Mouse (Mus musculus): ENCODE results near the gene Ube2q1. TPM values are rescaled to one million over a fixed set of nuclear protein-coding genes. Genes with fewer than 3 reads are reported as not detected.

Ube2q1 gene
- polyA plus RNA-seq, 1 experiment, result 35.2 TPM

DNA sequence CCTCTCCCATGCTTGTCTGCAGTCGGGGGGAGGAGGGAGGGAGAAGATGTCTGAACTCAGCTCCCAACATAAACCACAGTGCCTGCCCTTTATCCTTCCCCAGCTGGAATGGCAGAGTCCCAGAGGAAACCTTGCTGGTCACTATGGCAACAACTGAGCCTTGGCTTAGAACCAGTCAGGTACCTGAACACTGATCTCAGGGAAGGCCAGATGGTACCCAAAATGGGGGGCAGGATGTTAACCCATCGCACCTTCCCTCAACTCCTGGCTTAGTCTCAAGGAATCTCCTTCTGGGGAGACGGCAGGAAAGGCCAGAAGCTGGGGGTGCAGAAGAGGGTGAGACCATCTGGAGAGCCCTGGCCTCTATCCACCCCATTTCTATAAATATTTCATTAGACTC, 13.6 kb upstream of the Ube2q1 start:
- TF ChIP-seq GATA1 (IDR thresholded peaks at IDR 0.05; ENCODE audit: borderline replicate concordance, low read length) (no peak), FLI1 (IDR thresholded peaks at IDR 0.05; ENCODE audit: low read length) (no peak)
- no peak overlapping the region for H3K4me3 ChIP-seq (replicated peaks)
- H3K27me3 ChIP-seq (replicated peaks), result peaks cover 80% of the 10 kb centered on the region
- peaks cover 10% of the 10 kb centered on the region for H3K4me1 ChIP-seq
- H3K9me3 ChIP-seq, result no peaks in the 10 kb centered on the region
- H3K36me3 ChIP-seq (replicated peaks; ENCODE audit: low read length), result no peaks in the 10 kb centered on the region

- peak within 1 kb of the TSS; percentile 51 for H3K4me3 ChIP-seq (replicated peaks)
- TF ChIP-seq GATA1 (IDR thresholded peaks at IDR 0.05; ENCODE audit: borderline replicate concordance, low read length) (no peak), FLI1 (IDR thresholded peaks at IDR 0.05; ENCODE audit: low read length) (no peak)
- H3K4me1 ChIP-seq, result peaks cover 10% of the 10 kb centered on the region
- H3K27me3 ChIP-seq (replicated peaks), result peaks cover 68% of the 10 kb centered on the region
- H3K36me3 ChIP-seq (replicated peaks; ENCODE audit: low read length), result peaks cover 4% of the 10 kb centered on the region
- H3K9me3 ChIP-seq, result no peaks in the 10 kb centered on the region
Observed at GRCm38 (mm10) chr3:89764119-89764724, 9.2 kb upstream of the Ube2q1 start, which contains the start of gene Chrnb2. TSS of gene Chrnb2 (minus strand) at chr3:89764632.

DNA sequence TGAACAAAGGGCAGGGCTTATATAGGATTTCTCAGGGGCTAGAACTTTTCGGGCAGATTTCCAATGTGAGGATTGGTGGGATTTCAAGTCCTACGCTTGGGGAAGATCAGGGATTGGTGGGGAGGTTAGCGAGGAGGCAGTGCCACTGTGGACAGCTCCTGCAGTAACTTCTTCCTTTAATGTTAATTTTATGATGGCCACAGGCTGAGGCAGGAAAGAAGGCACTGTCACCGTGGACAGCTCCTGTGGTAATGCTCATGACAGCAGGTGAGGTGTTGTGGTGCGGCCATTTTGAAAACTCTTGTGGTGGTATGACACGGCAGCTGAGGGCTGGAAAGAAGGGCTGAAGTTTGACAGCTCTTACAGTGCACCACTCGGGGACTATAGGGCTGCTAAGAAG, 3.8 kb upstream of the Ube2q1 start:
- peaks cover 35% of the 10 kb centered on the region for H3K4me1 ChIP-seq
- no peak overlapping the region for H3K4me3 ChIP-seq (replicated peaks)
- TF ChIP-seq GATA1 (IDR thresholded peaks at IDR 0.05; ENCODE audit: borderline replicate concordance, low read length), result no peak
- no peak for TF ChIP-seq FLI1 (IDR thresholded peaks at IDR 0.05; ENCODE audit: low read length)
- H3K9me3 ChIP-seq, result no peaks in the 10 kb centered on the region
- H3K36me3 ChIP-seq (replicated peaks; ENCODE audit: low read length), result peaks cover 21% of the 10 kb centered on the region
- H3K27me3 ChIP-seq (replicated peaks), result peaks cover 18% of the 10 kb centered on the region

DNA sequence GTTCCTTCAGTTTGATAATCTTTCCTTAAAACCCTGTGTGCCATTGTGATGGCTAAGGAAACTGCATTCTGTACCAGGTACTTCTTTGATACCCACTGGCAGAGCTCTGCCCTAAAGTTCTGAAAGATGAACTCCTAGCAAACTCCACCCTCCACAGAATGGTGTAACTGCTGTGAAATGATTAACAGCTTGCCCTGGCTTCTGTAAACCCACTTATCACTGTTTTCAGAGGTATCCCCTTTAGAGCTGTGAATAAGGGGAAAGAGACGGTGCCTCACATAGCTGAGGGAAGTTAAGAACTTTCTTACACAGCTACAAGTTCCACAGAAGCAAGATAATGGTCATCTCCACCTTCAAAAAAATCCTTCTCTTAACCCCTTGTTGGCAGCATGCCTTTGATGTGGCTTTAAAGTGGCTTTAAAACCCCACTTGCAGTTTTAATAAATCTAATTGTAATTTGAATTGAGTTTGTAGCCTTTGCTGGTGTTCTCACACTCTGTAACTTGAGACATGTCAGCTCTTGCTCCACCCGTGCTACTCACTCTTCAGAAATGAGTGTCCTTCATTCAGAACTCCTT, 2.9 kb upstream of the Ube2q1 start:
- Histone ChIP-seq H3K27me3 (replicated peaks) (peaks cover 9% of the 10 kb centered on the region), H3K36me3 (replicated peaks; ENCODE audit: low read length) (peaks cover 29% of the 10 kb centered on the region), H3K4me1 (peaks cover 43% of the 10 kb centered on the region), H3K4me3 (replicated peaks) (no peak overlapping the region), H3K9me3 (no peaks in the 10 kb centered on the region)
- TF ChIP-seq FLI1 (IDR thresholded peaks at IDR 0.05; ENCODE audit: low read length) (no peak), GATA1 (IDR thresholded peaks at IDR 0.05; ENCODE audit: borderline replicate concordance, low read length) (no peak)

DNA sequence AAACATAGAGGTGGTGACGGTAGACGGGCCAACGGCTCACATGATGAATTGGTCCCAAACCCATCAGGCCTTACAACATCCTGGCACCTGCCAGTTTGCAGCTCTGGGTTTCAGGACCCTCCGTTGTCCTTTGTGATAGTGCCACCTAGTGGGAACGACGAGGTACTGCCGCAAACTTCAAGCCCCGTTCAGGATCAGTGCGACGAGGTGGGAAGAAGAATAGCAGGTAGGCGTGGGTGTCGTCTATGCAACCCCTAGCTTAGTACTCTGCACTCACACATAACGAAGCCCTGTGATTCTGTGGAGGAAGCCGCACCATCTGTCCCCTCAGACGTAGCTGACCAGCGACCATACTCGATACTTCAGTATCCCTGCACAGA, 838 bp upstream of the Ube2q1 start:
- H3K27me3 ChIP-seq (replicated peaks), result no peaks in the 10 kb centered on the region
- no peaks in the 10 kb centered on the region for H3K9me3 ChIP-seq
- H3K4me3 ChIP-seq (replicated peaks), result peak overlapping the region; percentile 98
- TF ChIP-seq GATA1 (IDR thresholded peaks at IDR 0.05; ENCODE audit: borderline replicate concordance, low read length) (no peak), FLI1 (IDR thresholded peaks at IDR 0.05; ENCODE audit: low read length) (no peak)
- H3K4me1 ChIP-seq, result peaks cover 60% of the 10 kb centered on the region
- H3K36me3 ChIP-seq (replicated peaks; ENCODE audit: low read length), result peaks cover 50% of the 10 kb centered on the region

- H3K4me1 ChIP-seq, result peaks cover 60% of the 10 kb centered on the region
- no peaks in the 10 kb centered on the region for H3K9me3 ChIP-seq
- H3K4me3 ChIP-seq (replicated peaks), result peak overlapping the region; percentile 98
- peaks cover 62% of the 10 kb centered on the region for H3K36me3 ChIP-seq (replicated peaks; ENCODE audit: low read length)
- no peaks in the 10 kb centered on the region for H3K27me3 ChIP-seq (replicated peaks)
- no peak for TF ChIP-seq FLI1 (IDR thresholded peaks at IDR 0.05; ENCODE audit: low read length)
- no peak for TF ChIP-seq GATA1 (IDR thresholded peaks at IDR 0.05; ENCODE audit: borderline replicate concordance, low read length)
Observed at GRCm38 (mm10) chr3:89773740-89774211, 360 bp downstream of the Ube2q1 start.

- Histone ChIP-seq H3K27me3 (replicated peaks) (no peaks in the 10 kb centered on the region), H3K9me3 (no peaks in the 10 kb centered on the region), H3K4me3 (replicated peaks) (peak overlapping the region; percentile 98), H3K36me3 (replicated peaks; ENCODE audit: low read length) (peaks cover 62% of the 10 kb centered on the region), H3K4me1 (peaks cover 60% of the 10 kb centered on the region)
- TF ChIP-seq FLI1 (IDR thresholded peaks at IDR 0.05; ENCODE audit: low read length) (no peak), GATA1 (IDR thresholded peaks at IDR 0.05; ENCODE audit: borderline replicate concordance, low read length) (no peak)
Observed at GRCm38 (mm10) chr3:89774236-89774960, 982 bp downstream of the Ube2q1 start.

DNA sequence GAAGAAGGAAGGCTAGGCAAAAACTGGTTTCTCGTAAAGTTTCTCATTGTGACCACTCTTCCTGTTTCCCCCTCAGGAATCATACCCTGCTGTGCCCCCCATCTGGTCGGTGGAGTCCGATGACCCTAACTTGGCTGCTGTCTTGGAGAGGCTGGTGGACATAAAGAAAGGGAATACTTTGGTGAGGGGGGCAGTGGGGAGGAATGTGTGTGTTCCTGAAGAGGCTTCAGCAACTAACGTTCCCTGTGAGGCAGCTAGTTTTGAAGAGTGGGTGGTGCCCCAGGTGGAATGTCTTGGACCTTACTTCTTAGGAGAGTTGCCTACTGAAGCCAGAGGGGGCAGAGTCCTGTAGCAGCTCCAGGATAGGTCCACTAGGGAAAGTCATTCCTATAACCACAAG, 2.6 kb downstream of the Ube2q1 start:
- H3K9me3 ChIP-seq, result no peaks in the 10 kb centered on the region
- H3K36me3 ChIP-seq (replicated peaks; ENCODE audit: low read length), result peaks cover 69% of the 10 kb centered on the region
- H3K27me3 ChIP-seq (replicated peaks), result no peaks in the 10 kb centered on the region
- peaks cover 52% of the 10 kb centered on the region for H3K4me1 ChIP-seq
- TF ChIP-seq FLI1 (IDR thresholded peaks at IDR 0.05; ENCODE audit: low read length) (no peak), GATA1 (IDR thresholded peaks at IDR 0.05; ENCODE audit: borderline replicate concordance, low read length) (no peak)
- no peak overlapping the region for H3K4me3 ChIP-seq (replicated peaks)

GRCm38 (mm10) chr3:89780102-89780501, 6.7 kb downstream of the Ube2q1 start:
- peaks cover 28% of the 10 kb centered on the region for H3K4me1 ChIP-seq
- no peaks in the 10 kb centered on the region for H3K9me3 ChIP-seq
- H3K27me3 ChIP-seq (replicated peaks), result no peaks in the 10 kb centered on the region
- H3K36me3 ChIP-seq (replicated peaks; ENCODE audit: low read length), result peaks cover 90% of the 10 kb centered on the region
- TF ChIP-seq GATA1 (IDR thresholded peaks at IDR 0.05; ENCODE audit: borderline replicate concordance, low read length) (no peak), FLI1 (IDR thresholded peaks at IDR 0.05; ENCODE audit: low read length) (no peak)
- no peak overlapping the region for H3K4me3 ChIP-seq (replicated peaks)

DNA sequence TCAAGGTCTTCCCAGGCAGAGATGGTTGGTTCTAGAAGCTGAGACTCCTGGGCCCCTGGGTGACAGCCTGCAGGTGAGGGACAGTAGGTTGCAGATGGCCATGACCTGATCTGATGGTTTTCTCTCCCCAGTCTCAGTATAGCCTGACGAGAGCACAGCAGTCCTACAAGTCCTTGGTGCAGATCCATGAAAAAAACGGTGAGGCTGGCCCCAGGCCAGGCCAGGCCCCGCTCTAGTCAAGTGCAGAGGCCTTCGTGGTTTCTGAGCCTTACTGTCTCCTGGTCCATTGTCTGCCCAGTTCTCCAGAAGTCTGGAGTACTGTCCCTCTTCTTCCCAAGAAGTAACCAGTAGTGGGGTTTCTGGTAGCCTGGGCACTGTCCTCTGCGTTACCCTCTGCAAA, 8.2 kb downstream of the Ube2q1 start:
- Histone ChIP-seq H3K36me3 (replicated peaks; ENCODE audit: low read length) (peaks cover 75% of the 10 kb centered on the region), H3K4me3 (replicated peaks) (no peak overlapping the region), H3K4me1 (peaks cover 26% of the 10 kb centered on the region), H3K27me3 (replicated peaks) (peaks cover 7% of the 10 kb centered on the region), H3K9me3 (no peaks in the 10 kb centered on the region)
- TF ChIP-seq FLI1 (IDR thresholded peaks at IDR 0.05; ENCODE audit: low read length) (no peak), GATA1 (IDR thresholded peaks at IDR 0.05; ENCODE audit: borderline replicate concordance, low read length) (no peak)

Measured in megakaryocyte, embryonic 14.5 days (primary cell).